Mouse (Mus musculus) CD8-positive naive resting alpha-beta T cell, adult 2 months (primary cell): ENCODE data around the gene Hoxa3.

Experiments
- DNase-seq, 2 experiments: peaks; one replicate each; pipeline ENCODE4 v3.0.0; 2022; ENCODE audit warnings: low read depth in 2 of 2, low spot score in 2 of 2

Hoxa3 gene

DNA sequence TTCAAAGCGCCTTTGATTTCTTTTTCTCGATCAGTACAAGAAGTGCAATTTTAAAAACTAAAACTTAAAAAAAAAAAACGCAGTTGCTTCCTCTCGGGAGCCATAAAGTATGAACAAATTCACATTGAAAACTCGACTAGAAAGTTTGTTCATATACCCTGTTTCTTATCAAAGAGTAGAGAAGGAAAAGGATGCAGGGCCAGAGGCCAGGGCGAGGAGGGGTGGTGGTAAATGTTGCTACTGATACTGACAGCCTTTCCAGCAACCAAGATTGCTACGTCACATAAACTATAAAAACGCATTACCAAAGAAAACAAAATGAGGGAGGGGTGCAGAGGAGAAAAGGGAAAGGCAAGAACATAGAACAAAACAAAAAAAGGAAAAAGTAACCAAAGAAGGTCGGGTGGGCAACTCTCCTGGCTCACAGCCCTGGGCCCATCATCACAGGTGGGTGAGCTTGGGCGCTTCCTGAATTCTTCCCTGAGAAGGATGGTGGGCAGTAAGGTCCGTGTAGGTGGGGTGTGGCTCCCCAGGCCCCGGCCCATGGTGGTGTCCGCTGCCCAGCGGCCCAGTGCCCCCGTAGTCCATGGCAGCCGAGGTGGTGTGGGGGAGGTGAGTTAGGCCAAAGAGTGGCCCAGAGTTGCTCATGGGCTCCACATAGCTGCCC is 43.5 kb downstream of the Hoxa3 start:
- DNase-seq: no peak

DNA sequence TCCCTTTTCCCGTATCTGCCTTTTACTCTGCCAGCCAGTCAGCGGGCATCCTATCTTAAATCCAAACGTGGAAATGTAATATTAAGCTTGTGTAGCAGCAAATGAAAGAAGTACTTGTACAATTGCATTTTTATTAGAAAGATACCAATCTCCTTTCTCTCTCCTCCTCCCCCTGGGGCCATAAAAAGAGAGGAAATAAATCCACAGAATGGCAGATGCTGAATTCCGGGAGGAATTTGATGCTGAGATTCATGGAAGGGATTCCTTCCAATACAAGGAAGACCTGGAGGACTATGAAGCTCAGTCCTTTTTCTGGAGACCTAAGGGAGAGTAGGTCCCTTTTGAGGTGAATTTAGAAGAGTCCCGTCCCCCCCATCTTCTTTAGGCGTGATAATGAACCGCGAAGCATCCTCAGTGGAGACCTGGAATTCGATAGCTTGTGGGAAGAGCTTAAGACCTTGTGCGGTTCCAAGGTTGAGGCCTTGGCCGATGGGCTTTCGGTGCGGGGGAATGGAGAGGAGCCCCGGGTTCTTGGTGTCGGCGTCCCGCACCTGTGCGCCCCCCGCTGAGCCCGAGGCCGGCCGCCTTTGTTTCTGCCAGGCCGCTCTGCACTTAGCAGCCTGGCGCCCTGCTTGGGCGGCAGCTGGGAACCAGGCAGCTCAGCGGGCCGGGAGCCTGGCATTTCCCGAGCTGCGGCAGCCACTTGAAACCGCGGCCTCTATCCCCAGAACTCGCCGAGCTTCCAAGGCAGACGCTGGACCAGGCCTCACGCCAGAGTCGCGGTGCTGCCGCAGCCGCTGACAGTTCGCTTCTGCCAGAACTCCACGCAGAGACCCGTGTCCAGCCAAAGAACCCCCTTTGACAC is 44.7 kb downstream of the Hoxa3 start:
- DNase-seq: no peak

- no peak for DNase-seq
Measured at GRCm38 (mm10) chr6:52167736-52168161, 45.4 kb downstream of the Hoxa3 start.

DNA sequence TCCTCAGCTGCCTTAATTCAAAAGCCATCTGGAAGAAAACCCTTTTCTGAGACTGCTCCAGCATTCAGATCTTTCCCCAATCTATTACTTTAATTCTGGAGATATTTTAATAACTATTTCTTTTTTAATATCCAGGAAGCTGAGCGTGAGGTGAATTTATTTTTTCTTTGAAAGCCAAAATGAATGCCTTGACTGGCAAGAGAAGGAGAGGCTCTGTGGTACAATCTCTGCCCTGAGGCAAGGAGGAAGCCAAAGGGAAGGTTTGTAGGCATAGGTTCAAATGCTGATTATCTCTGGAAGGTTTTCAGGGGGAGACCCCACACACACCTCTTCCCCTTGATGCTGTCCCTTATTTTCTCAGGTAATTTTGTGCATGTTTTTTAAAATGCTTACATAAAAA is 46.0 kb downstream of the Hoxa3 start:
- no peak for DNase-seq

DNA sequence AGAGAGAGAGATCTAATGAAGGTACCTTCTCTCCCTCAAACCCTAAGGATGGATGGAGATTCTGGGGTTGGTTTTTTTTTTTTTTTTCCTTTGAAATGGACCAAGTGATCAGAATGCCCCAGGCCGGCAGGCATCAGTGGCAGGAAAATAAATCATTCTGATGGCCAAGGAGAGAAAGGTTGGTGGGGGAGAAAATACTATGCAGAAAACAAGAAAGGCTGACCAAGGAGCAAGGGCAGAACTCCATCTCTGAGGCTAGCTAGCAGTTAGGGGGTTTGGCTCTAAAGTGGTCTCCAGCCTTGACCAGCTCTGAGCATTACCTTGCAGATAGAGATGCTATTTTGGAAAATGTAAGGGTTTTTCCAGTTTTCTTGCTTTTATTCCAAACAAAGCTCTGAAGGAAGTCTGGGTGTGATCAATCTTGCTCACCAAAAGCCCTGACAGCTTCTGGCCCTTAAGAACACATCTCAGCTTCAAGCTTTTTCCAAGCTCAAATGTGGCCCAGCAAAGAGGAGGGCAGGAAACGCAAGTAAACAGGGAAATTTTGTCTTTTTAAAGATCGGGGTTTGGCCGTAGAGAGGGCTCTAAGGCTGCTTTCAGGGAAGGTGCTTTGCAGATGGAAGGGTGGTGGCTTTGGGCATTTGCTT is 46.6 kb downstream of the Hoxa3 start:
- no peak for DNase-seq

- no peak for DNase-seq
Measured at GRCm38 (mm10) chr6:52165441-52166370, 47.4 kb downstream of the Hoxa3 start.

DNA sequence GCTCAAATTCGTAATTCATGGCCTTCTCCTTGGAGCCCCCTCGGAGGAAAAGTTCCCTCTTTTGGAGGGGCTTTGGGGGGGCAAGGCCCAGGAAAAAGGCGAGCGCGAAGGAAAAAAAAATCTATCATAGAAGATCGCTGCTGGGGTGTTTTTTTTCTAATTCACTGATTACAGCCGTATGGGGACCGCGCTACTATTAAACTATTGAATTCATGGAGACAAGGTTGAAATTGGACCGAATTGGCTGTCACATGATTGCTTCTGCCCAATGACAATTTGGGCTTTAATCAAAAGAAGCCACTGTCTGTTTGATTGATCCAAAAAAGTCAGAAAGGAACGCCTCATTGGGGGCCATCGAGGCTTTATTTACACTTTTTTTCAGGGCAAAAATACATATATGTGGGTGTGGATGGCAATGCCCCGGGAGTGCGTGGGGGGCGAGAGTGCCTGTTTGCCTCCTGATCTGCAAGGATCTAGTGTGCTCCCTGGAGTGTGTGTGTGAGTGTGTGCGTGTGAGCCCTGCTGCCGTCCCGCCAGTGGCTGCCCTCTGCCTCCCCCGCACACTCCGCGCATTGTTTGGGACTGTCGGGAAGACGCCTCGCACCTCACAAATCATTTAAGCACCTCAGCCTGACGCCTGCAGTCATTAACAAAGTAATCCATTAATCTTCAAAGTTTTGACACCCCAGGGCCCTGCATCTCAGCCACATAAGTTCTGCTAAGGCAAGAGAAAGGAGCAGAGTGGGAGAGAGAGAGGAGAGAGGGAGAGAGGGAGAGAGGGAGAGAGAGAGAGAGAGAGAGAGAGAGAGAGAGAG is 48.3 kb downstream of the Hoxa3 start, which contains the start of gene Hoxa2:
Gene Hoxa2 (minus strand): TSS at position 206 of the 815 bp plus-strand sequence.
- DNase-seq: no peak

GRCm38 (mm10) chr6:52164051-52164625 is 49.0 kb downstream of the Hoxa3 start:
- DNase-seq: no peak

- DNase-seq: no peak
Measured at GRCm38 (mm10) chr6:52163366-52164031, 49.6 kb downstream of the Hoxa3 start.

DNA sequence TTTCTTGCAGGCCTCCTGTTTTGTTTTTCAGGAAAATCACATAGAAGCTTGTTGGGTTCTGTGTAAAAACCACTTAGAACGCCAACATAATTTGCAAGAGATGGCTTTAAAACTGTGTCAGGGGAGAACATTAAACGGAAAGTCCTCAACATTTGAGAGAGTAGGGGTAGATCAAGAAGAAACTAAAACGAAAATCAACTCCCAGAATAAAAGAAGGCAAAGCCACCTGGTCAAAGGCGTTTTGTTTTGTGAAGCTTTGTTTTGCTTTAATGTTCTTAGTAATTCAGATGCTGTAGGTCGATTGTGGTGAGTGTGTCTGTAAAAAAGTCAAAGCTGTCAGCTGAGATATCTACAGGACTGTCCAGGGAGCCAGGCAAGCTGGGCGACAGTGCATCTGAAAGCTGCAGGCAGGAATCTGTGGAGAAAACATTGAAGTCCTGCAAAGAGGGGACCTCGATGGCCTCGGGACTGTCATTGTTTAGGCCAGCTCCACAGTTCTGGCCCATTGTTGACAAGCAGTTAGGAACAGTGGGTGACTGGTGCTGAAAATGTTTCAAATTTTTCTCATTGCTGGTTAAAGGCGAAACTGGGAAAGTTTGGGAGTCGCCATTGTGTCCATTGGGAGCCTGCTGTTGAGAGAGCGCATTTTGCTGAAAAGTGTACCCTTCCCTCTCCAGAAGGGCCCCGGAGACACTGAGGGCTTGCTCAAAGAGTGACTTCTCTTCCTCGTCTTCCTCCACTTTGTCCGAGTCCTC is 50.3 kb downstream of the Hoxa3 start:
- DNase-seq: no peak

- no peak for DNase-seq
Measured at GRCm38 (mm10) chr6:52162093-52162380, 51.1 kb downstream of the Hoxa3 start.

- DNase-seq: no peak
Measured at GRCm38 (mm10) chr6:52161336-52162092, 51.6 kb downstream of the Hoxa3 start.

DNA sequence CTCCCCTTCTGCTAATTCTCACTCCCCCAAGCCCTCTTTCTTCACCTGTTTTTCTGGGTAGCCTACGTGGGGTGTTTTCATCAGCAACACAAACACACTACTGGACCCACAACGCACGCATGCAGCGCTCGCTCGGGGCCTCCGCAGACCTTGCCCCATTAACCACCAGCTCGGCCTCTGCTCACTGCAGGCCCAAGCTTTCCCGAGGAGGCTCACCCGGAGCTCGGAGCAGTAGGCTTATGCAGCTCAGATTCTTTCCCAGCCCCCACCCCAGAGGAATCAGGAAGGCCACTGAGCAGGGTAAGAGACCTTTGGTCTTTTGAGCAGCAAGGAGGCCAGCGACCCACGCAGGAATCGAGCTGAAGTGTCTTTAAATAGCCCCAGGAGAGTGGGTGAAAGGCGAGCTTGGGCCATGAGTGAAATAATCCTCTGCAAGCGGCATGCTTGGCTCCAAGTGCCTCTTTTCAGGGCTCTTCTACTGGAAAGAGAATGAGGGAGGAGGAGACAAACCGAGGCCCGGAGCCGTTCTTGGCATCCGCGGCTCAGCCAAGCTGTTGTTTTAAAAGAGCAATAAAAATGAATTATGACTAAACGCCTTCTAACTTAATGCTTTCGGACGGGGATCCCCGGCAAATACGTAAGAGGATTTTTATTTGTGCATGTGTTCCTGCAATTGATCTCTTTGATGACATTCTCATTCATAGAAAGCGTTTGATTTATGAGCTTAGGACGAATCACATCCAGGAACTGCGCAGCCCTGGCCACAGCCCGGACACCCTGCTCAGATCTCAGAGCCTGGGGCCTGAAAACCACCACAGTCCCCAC is 52.4 kb downstream of the Hoxa3 start:
- DNase-seq: no peak

DNA sequence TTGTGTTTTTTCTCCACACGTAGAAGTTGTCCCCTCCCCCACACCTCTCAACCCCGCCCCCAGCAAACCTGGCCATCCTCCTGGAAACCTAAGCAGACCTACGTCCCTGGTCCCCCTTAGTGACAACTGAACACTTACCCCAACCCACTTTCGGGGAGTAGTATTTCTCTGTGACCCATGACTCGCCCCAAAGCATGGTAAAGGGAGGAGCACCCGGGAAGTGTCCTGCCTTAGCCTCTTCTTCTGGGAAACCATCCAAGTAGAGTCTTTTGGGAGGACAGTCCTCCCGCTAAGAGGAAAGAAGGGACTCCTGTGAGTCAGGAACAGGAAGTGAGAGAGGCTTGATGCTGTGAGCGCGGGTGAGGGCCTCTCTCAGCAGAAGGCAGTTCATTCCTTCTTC is 53.2 kb downstream of the Hoxa3 start:
- DNase-seq: no peak

- DNase-seq: no peak
Measured at GRCm38 (mm10) chr6:52159164-52159761, 53.9 kb downstream of the Hoxa3 start.

DNA sequence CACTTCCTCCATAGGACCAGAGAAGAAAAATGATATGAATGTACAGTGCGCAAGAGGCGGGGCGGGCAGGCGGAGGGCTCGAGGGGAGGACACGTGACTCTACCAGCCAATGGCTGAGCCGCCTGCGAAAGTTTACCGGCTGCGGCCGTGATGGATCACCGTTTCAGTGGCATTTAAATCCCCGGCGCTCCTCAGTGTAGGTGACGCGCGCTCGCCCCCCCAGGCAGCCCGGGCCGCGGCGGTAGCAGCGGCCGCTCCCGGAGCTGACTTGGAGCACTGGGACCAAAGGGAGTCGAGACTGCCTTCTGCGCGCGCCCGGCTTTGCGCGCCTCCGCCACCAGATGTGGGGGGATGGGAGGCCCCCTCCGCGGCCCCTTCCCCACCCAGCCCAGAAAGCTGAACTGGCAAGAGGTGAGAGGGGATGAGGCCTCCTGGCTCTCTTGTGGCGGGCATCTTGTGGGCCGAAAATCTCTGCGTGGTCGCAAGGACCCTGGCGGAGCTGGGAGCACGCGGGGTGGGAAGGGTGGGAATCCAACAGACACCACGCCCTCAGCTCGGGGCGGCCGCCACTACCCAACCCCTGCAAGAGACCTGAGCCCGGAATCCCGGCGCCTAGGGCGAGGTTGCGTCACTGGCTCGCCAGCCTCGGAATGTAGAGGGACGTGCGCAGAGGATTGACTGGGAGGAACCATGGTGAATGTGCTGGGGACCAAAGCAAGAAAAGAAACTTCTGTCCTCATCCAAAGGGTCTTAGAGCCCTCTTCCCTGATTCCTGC is 54.7 kb downstream of the Hoxa3 start, which contains the start of gene Hoxa1:
Gene Hoxa1 (minus strand): TSS at position 42 of the 776 bp plus-strand sequence.
- peak; percentile 14 to 28 for DNase-seq
